Mouse (Mus musculus) small intestine, adult 2 months (tissue): Measurements from ENCODE around the gene Gm3182. TPM values are rescaled to one million over a fixed set of nuclear protein-coding genes. Genes with fewer than 3 reads are reported as not detected.
"Not testable (repeated sequence)": the region's sequence is repeated elsewhere in the genome, so short reads cannot be mapped to it uniquely, and the experiment has no call there.

Experiments used
- H3K27ac ChIP-seq: fragments of 200-500 bp; 2 replicates; pipeline ENCODE4 v1.5.1; 2012; ENCODE audit warnings: low read depth, low read length, control low read depth, inconsistent platforms; ENCODE audit not compliant: insufficient read depth
- H3K27me3 ChIP-seq: fragments of 200-500 bp; 2 replicates; pipeline ENCODE4 v1.6.1; 2012; ENCODE audit warnings: mild to moderate bottlenecking, moderate library complexity, low read length, inconsistent platforms; ENCODE audit not compliant: control insufficient read depth, insufficient read depth
- H3K36me3 ChIP-seq: fragments of 200-500 bp; 2 replicates; pipeline ENCODE4 v1.6.1; 2012; ENCODE audit warnings: mild to moderate bottlenecking, low read length, control low read depth, inconsistent platforms; ENCODE audit not compliant: control insufficient read depth, insufficient read depth
- H3K4me1 ChIP-seq: fragments of 200-500 bp; 2 replicates; pipeline ENCODE4 v1.6.1; 2012; ENCODE audit warnings: low read length, inconsistent platforms, mixed read lengths; ENCODE audit not compliant: control insufficient read depth, insufficient read depth, insufficient read length
- H3K4me3 ChIP-seq: fragments of 200-500 bp; 2 replicates; pipeline ENCODE4 v1.5.1; 2012; ENCODE audit warnings: low read depth, mild to moderate bottlenecking, control low read depth, inconsistent platforms, low read length, moderate library complexity
- WGBS: fragments of 180-500 bp; shearing (Covaris S2); methylation state at CpG from one replicate; pipeline ENCODE4 v1.1.7; 2018; 5-methylcytosine and 5-hydroxymethylcytosine counted together
- polyA plus RNA-seq: library from polyadenylated mRNA; depleted of rRNA; stranded (reverse); fragments of >200 nt; gene quantifications from 2 replicates; pipeline ENCODE4 v1.2.3, GENCODE M21; 2012; rRNA removed

Gm3182 gene
- polyA plus RNA-seq, result not detected in 2 replicates

DNA sequence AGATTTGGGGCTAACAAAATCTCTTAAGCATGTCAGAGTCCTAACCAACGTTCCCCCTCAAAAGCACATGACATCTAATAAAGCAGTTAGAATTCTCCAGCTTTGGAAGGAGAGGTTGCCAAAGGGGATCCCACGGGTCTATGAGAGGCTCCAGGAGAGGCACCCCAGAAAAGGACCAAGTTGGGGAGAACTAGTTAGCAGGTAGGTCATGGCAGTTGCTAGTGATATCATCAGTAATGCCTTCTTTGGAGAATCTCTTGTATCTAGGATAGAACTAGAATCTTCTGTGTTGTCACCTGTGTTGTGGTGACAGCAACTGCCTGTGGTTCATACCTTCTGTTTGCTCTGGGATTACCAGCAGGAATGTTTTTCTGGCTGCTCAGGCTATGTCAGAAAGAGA lies at the start of gene Gm3182:
Gene Gm3182, plus strand, starts transcription at position 301 of the 400 bp plus-strand sequence.
- not testable (repeated sequence) for H3K4me3 ChIP-seq, H3K27ac ChIP-seq, H3K36me3 ChIP-seq, H3K4me1 ChIP-seq, H3K27me3 ChIP-seq
- WGBS, result 86% methylated on average over 1 of the region's 2 CpGs

DNA sequence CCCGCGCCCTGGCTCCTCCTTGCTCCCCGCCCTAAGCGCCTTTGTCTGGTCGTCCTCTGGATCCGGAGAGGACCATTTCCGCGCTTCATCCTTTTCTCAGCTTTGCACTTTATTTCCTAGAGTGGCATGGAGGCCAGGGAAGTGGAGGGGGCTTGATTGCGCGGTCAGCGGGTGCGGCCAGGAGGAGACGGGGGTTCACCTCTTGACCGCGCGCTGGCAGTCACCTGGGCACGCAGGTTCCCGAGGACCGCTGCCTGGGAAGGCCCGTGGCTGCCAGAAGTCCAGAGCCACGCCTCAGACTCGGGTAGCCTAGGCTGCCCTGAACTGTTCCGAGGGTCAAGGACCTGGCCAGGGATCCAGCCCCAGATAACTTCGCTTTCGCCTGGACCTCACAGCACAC lies 17.9 kb downstream of the Gm3182 start:
- WGBS, result 7% methylated on average over 19 of the region's 25 CpGs
- H3K4me3 ChIP-seq, H3K27me3 ChIP-seq, H3K4me1 ChIP-seq, H3K27ac ChIP-seq, H3K36me3 ChIP-seq: not testable (repeated sequence)

Other genes with a start within 250 kb of the Gm3182 start
- gene Gm3138, start 232.1 kb upstream of the Gm3182 start, polyA plus RNA-seq, result not detected in 2 replicates
- not detected in 2 replicates for gene Gm3149, start 164.5 kb upstream of the Gm3182 start, polyA plus RNA-seq
- gene 2610042L04Rik, start 147.0 kb upstream of the Gm3182 start, polyA plus RNA-seq, result not detected in 2 replicates
- not detected in 2 replicates for gene Gm3159, start 84.2 kb upstream of the Gm3182 start, polyA plus RNA-seq
- gene Gm3164, start 66.3 kb upstream of the Gm3182 start, polyA plus RNA-seq, result not detected in 2 replicates
- gene Gm3173, start 50.8 kb upstream of the Gm3182 start, polyA plus RNA-seq, result not detected in 2 replicates
- gene Gm3047, start 73.7 kb downstream of the Gm3182 start, polyA plus RNA-seq, result not detected in 2 replicates
- not detected in 2 replicates for gene Gm8159, start 150.6 kb downstream of the Gm3182 start, polyA plus RNA-seq
- gene Gm3239, start 182.4 kb downstream of the Gm3182 start, polyA plus RNA-seq, result not detected in 2 replicates
- gene Gm7876, start 227.5 kb downstream of the Gm3182 start, polyA plus RNA-seq, result not detected in 2 replicates
- gene Gm3252, start 245.0 kb downstream of the Gm3182 start, polyA plus RNA-seq, result not detected in 2 replicates